Mouse (Mus musculus) embryonic facial prominence, embryonic 10.5 days (tissue): ENCODE data around the gene Brdt. TPM values are rescaled to one million over a fixed set of nuclear protein-coding genes. Genes with fewer than 3 reads are reported as not detected.

Source experiments
- DNase-seq: peaks from one replicate; pipeline ENCODE4 v3.0.0-alpha.2; 2017; ENCODE audit warnings: low spot score
- H3K27ac ChIP-seq: fragments of 300-500 bp; sonication (generic); replicated peaks from 2 replicates; pipeline ENCODE4 v1.5.1; 2016; ENCODE audit warnings: mild to moderate bottlenecking
- H3K27me3 ChIP-seq: fragments of 300-500 bp; sonication (generic); replicated peaks from 2 replicates; pipeline ENCODE4 v1.6.1; 2016; ENCODE audit warnings: low read depth, mild to moderate bottlenecking; ENCODE audit not compliant: poor library complexity, severe bottlenecking
- H3K36me3 ChIP-seq: fragments of 300-500 bp; sonication (generic); replicated peaks from 2 replicates; pipeline ENCODE4 v1.6.1; 2016; ENCODE audit warnings: mild to moderate bottlenecking, moderate library complexity
- H3K4me1 ChIP-seq: fragments of 300-500 bp; sonication (generic); 2 replicates; pipeline ENCODE4 v1.6.1; 2016
- H3K4me3 ChIP-seq: fragments of 300-500 bp; sonication (generic); 2 replicates; pipeline ENCODE4 v1.5.1; 2016; ENCODE audit warnings: mild to moderate bottlenecking, moderate library complexity
- H3K9me3 ChIP-seq: fragments of 300-500 bp; sonication (generic); 2 replicates; pipeline ENCODE4 v1.6.1; 2016; ENCODE audit warnings: mild to moderate bottlenecking
- WGBS: fragments of 180-500 bp; shearing (Covaris S2); methylation state at CpG from one replicate; pipeline ENCODE4 v1.1.7; 2016; 5-methylcytosine and 5-hydroxymethylcytosine counted together
- polyA plus RNA-seq: library from polyadenylated mRNA; unstranded; fragments of >200 nt; fragmentation: Nextera tagmentation; extraction: Ambion mirVana; gene quantifications from 2 replicates; pipeline ENCODE4 v1.2.1, GENCODE M21; 2016

Gene Brdt
- polyA plus RNA-seq, 1 experiment from 2014 or later = 1.6 TPM

DNA sequence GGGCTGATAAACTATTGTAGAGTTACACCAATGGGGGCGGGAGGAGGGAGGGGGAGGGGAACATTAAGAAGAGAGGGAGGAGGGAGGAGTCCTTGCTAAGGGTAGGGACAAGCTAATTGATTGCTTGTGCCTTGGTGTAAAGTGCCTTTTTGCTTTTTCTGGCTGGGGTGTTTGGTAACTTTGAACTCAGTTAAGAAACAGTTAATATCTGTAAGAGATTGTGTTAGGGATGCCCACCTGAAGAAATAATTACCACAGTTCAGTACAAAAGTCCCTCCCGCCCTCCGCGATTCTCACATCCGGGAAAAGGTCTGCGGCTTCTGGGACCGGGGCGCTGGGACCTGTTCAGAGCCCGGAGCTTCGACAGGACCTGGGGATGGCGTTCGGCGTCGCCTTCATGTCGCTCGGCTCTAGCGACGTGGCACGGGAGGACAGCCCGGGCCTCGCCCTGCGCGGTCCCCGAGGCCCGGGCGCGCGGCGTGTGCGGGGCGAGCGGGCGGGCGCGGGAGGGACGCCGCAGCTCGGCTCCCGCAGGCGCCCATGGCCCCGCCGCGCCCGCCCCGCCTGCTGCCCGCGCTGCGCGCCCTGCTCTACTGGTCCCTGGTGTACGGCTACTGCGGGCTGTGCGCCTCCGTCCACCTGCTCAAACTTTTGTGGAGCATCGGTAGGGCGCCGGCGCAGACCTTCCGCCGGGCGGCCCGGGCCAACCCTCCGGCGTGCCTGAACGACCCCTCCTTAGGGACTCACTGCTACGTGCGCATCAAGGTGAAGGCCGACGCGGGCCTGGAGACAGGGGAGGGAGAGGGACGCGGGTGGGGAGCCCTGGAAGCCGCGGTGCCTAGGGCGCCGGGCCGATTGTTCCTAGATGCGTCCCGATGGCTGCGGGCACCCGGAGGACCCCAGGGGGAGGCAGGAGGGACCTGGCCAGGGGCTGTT lies 72.3 kb downstream of the Brdt start:
- Histone ChIP-seq H3K27ac (peak overlapping the region; percentile 70), H3K9me3 (no peaks in the 10 kb centered on the region), H3K36me3 (no peaks in the 10 kb centered on the region), H3K4me3 (peak overlapping the region; percentile 76), H3K27me3 (peaks cover 39% of the 10 kb centered on the region), H3K4me1 (peaks cover 17% of the 10 kb centered on the region)
- WGBS = under 1% methylated on average over 80 of the region's 80 CpGs
- DNase-seq = peak; percentile 61

GRCm38 (mm10) chr5:107403947-107404684 lies 73.2 kb downstream of the Brdt start:
- no peak for DNase-seq
- Histone ChIP-seq H3K27me3 (peaks cover 39% of the 10 kb centered on the region), H3K9me3 (no peaks in the 10 kb centered on the region), H3K4me1 (peaks cover 17% of the 10 kb centered on the region), H3K4me3 (peak overlapping the region; percentile 76), H3K27ac (no peak overlapping the region), H3K36me3 (no peaks in the 10 kb centered on the region)
- WGBS = 35% methylated on average over 12 of the region's 12 CpGs

DNA sequence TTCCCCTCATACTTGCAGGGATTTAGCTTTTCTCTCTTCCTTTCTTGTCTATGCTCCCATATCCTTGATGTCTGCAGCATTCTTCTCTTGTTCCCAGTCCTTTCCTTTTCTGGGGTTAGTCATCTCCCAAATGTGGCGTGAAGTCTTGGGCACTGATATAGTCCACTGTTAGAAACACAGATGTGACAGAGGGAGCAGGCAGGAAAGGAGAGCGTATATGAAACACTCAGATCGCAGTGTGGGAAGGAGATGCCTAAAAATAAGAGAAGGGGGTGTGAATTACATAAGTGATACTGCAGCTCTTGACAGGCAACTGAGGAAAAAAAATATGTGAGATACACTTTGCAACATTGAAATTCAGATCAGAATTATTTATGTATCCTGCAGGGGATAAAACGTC lies 74.4 kb downstream of the Brdt start:
- no peak for DNase-seq
- Histone ChIP-seq H3K4me1 (peaks cover 18% of the 10 kb centered on the region), H3K36me3 (no peaks in the 10 kb centered on the region), H3K9me3 (no peaks in the 10 kb centered on the region), H3K27me3 (peaks cover 39% of the 10 kb centered on the region), H3K27ac (no peak overlapping the region), H3K4me3 (no peak overlapping the region)
- WGBS = 87% methylated on average over 4 of the region's 4 CpGs

- H3K27me3 ChIP-seq = peaks cover 4% of the 10 kb centered on the region
- no peak for DNase-seq
- no peak overlapping the region for H3K27ac ChIP-seq
- 89% methylated on average over 1 of the region's 1 CpGs for WGBS
- H3K4me3 ChIP-seq = no peak overlapping the region
- no peaks in the 10 kb centered on the region for H3K36me3 ChIP-seq
- H3K4me1 ChIP-seq = peaks cover 11% of the 10 kb centered on the region
- H3K9me3 ChIP-seq = no peaks in the 10 kb centered on the region
Observed at GRCm38 (mm10) chr5:107410305-107410704, 79.3 kb downstream of the Brdt start.

DNA sequence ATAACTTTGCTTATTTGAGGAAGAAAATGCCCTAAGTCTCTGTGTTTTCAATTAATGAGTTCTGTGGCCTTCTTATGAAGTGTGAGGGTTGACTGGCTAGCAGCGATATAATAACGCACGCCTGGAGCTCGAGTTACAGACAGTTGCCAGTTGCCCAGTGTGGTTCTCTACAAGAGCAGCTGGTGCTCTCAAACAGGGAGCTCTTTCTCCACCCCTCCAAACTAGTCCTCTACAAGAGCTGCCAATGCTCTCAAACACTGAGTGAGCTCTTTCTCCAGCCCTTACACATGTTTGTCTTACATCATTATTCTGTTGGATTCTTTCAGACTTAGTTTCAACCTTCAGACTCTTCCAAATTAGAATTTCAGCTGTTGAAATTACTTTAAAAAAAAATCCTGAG lies 80.4 kb downstream of the Brdt start:
- H3K27me3 ChIP-seq = no peaks in the 10 kb centered on the region
- no peaks in the 10 kb centered on the region for H3K9me3 ChIP-seq
- 40% methylated on average over 4 of the region's 4 CpGs for WGBS
- H3K4me1 ChIP-seq = peaks cover 11% of the 10 kb centered on the region
- no peak overlapping the region for H3K4me3 ChIP-seq
- no peak for DNase-seq
- H3K27ac ChIP-seq = no peak overlapping the region
- no peaks in the 10 kb centered on the region for H3K36me3 ChIP-seq

GRCm38 (mm10) chr5:107412285-107412684 lies 81.3 kb downstream of the Brdt start:
- Histone ChIP-seq H3K4me1 (peaks cover 11% of the 10 kb centered on the region), H3K27ac (no peak overlapping the region), H3K27me3 (no peaks in the 10 kb centered on the region), H3K36me3 (no peaks in the 10 kb centered on the region), H3K4me3 (no peak overlapping the region), H3K9me3 (no peaks in the 10 kb centered on the region)
- no peak for DNase-seq
- 74% methylated on average over 2 of the region's 2 CpGs for WGBS

DNA sequence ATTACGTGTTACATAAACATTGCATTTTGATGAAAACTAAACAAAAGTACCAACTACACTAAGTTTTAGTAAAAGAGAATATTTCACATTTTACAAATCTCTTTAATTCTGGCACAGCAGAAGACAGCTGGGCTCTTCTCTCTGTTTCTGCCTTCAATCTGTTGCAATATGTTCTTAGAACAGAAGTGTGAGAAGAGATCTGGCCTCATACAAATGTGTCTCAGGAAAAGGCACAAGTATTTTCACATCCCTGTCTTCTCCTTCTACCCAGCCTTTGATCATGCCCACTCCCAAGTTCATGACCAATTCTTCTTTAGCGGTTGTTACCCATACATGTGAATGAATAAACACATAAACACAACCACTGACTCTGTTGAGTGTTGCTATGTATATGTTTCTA lies 84.1 kb downstream of the Brdt start:
- Histone ChIP-seq H3K4me3 (no peak overlapping the region), H3K27ac (no peak overlapping the region), H3K4me1 (peaks cover 11% of the 10 kb centered on the region), H3K36me3 (no peaks in the 10 kb centered on the region), H3K27me3 (no peaks in the 10 kb centered on the region), H3K9me3 (no peaks in the 10 kb centered on the region)
- no peak for DNase-seq
- WGBS = 78% methylated on average over 2 of the region's 2 CpGs

DNA sequence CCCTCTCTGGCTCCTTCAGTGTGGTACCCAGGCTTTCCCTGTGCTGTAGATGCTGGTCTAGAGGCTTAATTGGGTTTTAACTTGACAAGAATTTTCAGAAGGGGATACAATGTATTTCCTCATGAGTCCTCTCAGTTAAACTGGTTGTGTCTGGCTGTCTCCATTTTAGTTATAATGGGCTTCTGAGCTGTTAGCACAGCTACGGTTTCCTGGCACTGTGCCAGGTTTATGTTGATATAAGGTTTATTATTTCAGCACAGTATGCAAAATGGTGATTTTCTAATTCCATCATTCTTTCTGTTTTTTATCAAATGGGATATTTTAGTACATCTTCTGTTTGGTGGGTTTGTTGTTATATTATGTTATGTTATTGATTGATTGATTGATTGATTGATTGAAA lies 90.7 kb downstream of the Brdt start:
- Histone ChIP-seq H3K27ac (no peak overlapping the region), H3K9me3 (no peaks in the 10 kb centered on the region), H3K4me1 (no peaks in the 10 kb centered on the region), H3K36me3 (no peaks in the 10 kb centered on the region), H3K27me3 (no peaks in the 10 kb centered on the region), H3K4me3 (no peak overlapping the region)
- no peak for DNase-seq
- WGBS = 81% methylated on average over 1 of the region's 1 CpGs

DNA sequence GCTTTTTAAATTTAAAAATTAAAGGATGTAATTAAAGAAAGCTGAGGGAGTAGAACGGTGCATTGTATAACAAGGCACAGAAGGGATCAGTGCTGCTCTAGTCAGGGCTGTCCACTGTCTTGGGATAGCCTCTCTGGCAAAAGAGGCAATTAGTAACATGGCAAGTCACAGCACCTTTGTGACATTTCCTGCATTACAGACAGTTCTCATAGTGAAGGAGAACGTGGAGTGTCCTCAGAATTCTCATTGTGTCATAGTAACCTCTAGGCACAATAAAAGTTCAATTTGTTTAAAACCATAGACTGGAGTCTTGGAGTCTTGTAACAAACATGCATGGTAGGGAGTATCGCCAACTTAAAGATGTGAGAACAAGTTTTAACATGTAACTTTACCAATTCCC lies 100.3 kb downstream of the Brdt start, which contains the start of gene Lpcat2b:
Gene Lpcat2b, plus strand, starts transcription at position 301 of the 400 bp plus-strand sequence.
- Histone ChIP-seq H3K27me3 (no peaks in the 10 kb centered on the region), H3K4me1 (no peaks in the 10 kb centered on the region), H3K27ac (no peak within 1 kb of the TSS), H3K36me3 (no peaks in the 10 kb centered on the region), H3K9me3 (no peaks in the 10 kb centered on the region), H3K4me3 (no peak within 1 kb of the TSS)
- DNase-seq = no peak
- 80% methylated on average over 3 of the region's 3 CpGs for WGBS

DNA sequence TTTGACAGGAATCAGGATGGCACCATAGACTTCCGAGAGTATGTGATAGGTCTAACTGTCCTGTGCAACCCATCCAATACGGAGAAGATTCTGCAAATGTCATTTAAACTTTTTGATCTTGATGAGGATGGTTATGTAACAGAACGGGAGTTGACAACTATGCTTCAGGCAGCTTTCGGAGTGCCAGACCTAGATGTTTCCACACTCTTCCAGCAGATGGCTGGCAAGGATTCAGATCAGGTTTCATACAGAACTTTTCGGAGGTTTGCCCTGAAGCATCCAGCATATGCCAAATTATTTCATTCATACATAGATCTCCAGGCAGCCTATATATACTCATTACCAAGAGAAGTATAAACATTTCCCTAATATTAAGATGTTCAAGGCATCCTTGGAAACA lies 103.0 kb downstream of the Brdt start:
- Histone ChIP-seq H3K4me3 (no peak overlapping the region), H3K4me1 (peaks cover 12% of the 10 kb centered on the region), H3K9me3 (no peaks in the 10 kb centered on the region), H3K27ac (no peak overlapping the region), H3K27me3 (no peaks in the 10 kb centered on the region), H3K36me3 (no peaks in the 10 kb centered on the region)
- DNase-seq = no peak
- 82% methylated on average over 5 of the region's 5 CpGs for WGBS

DNA sequence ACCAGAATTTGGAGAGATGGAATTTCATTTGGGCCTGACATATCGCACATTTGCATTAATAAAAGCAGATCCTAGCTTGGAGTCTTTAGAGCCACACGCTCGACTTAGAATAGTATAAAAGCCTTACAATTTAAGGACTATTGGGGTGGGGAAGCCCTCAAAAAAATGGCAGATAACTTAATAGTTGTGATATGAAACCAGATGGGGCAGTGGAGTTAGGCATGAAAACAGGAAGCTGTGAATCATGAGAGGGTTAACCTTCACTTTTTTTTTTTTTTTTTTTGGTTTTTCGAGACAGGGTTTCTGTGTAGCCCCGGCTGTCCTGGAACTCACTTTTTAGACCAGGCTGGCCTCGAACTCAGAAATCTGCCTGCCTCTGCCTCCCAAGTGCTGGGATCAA lies 105.2 kb downstream of the Brdt start:
- Histone ChIP-seq H3K4me3 (no peak overlapping the region), H3K4me1 (peaks cover 12% of the 10 kb centered on the region), H3K27ac (no peak overlapping the region), H3K36me3 (no peaks in the 10 kb centered on the region), H3K27me3 (no peaks in the 10 kb centered on the region), H3K9me3 (no peaks in the 10 kb centered on the region)
- no peak for DNase-seq
- WGBS = 85% methylated on average over 6 of the region's 6 CpGs
